Mouse (Mus musculus) forebrain, embryonic 12.5 days (tissue): ENCODE data around the gene Acot7. TPM values are rescaled to one million over a fixed set of nuclear protein-coding genes. Genes with fewer than 3 reads are reported as not detected.
A peak's percentile ranks its signal among the peaks of the same experiment; 100 is the strongest.

Experiments used
- ATAC-seq: fragments of 200-750 bp; cut with Nextera tagmentation; 2 replicates; pipeline ENCODE4 v1.8.0; 2017; ENCODE audit warnings: moderate TSS enrichment; ENCODE audit not compliant: low FRiP score
- H3K27ac ChIP-seq: fragments of 300-500 bp; sonication (generic); 2 replicates; pipeline ENCODE4 v1.5.1; 2016; ENCODE audit warnings: mild to moderate bottlenecking
- H3K27me3 ChIP-seq: fragments of 300-500 bp; sonication (generic); 2 replicates; pipeline ENCODE4 v1.6.1; 2016; ENCODE audit warnings: mild to moderate bottlenecking
- H3K36me3 ChIP-seq: fragments of 300-500 bp; sonication (generic); replicated peaks from 2 replicates; pipeline ENCODE4 v1.6.1; 2016; ENCODE audit warnings: mild to moderate bottlenecking
- H3K4me1 ChIP-seq: fragments of 300-500 bp; sonication (generic); 2 replicates; pipeline ENCODE4 v1.6.1; 2016
- H3K4me2 ChIP-seq: fragments of 300-500 bp; sonication (generic); 2 replicates; pipeline ENCODE4 v1.6.1; 2016; ENCODE audit warnings: mild to moderate bottlenecking, moderate library complexity
- H3K4me3 ChIP-seq: fragments of 300-500 bp; sonication (generic); replicated peaks from 2 replicates; pipeline ENCODE4 v1.5.1; 2016; ENCODE audit warnings: mild to moderate bottlenecking
- H3K9ac ChIP-seq: fragments of 300-500 bp; sonication (generic); 2 replicates; pipeline ENCODE4 v1.6.1; 2016; ENCODE audit warnings: mild to moderate bottlenecking
- H3K9me3 ChIP-seq: fragments of 300-500 bp; sonication (generic); 2 replicates; pipeline ENCODE4 v1.6.1; 2016
- WGBS: fragments of 180-500 bp; shearing (Covaris S2); methylation state at CpG from one replicate; pipeline ENCODE4 v1.1.7; 2016; 5-methylcytosine and 5-hydroxymethylcytosine counted together
- polyA plus RNA-seq: library from polyadenylated mRNA; unstranded; fragments of >200 nt; fragmentation: Nextera tagmentation; extraction: Ambion mirVana; gene quantifications from 2 replicates; pipeline ENCODE4 v1.2.1, GENCODE M21; 2016

The Acot7 gene
- polyA plus RNA-seq, result 85.9 and 86.7 TPM in 2 replicates

GRCm38 (mm10) chr4:152177537-152178343, at the start of gene Acot7:
Gene Acot7, plus strand, starts transcription at chr4:152178134.
- peak within 1 kb of the TSS; percentile 65 for H3K4me3 ChIP-seq
- H3K36me3 ChIP-seq, result 0 out of 2 replicates have a peak, but pooled peaks cover 5% of the 10 kb centered on the region
- H3K4me2 ChIP-seq, result peak within 1 kb of the TSS; percentile 97
- H3K9me3 ChIP-seq, result no peaks in the 10 kb centered on the region
- peak within 1 kb of the TSS; percentile 65 for H3K27ac ChIP-seq
- WGBS, result under 1% methylated on average over 90 of the region's 108 CpGs
- H3K9ac ChIP-seq, result peak within 1 kb of the TSS; percentile 85
- H3K27me3 ChIP-seq, result peaks cover 60% of the 10 kb centered on the region
- peaks cover 25% of the 10 kb centered on the region for H3K4me1 ChIP-seq
- peak; percentile 96 for ATAC-seq

DNA sequence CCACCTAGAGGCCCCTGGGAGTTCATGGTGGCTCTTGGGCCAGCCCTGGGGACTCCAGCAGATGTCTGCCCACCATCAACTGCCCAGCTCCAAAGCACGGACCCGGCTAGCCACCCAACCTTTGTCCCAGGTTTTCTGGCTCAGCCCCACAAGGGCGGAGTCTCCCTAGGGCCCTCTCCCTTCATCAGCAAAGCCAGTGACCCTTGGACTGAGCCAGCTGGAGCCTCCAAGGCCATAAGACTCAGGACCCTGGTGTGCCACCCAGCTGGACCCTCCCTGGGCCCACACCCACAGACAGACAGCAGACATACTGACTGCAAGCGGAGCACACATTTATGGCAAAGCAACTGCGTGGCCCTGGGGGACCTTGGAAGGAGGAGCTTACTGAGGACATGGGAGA, 49.1 kb upstream of the Acot7 start:
- WGBS, result 44% methylated on average over 5 of the region's 5 CpGs

DNA sequence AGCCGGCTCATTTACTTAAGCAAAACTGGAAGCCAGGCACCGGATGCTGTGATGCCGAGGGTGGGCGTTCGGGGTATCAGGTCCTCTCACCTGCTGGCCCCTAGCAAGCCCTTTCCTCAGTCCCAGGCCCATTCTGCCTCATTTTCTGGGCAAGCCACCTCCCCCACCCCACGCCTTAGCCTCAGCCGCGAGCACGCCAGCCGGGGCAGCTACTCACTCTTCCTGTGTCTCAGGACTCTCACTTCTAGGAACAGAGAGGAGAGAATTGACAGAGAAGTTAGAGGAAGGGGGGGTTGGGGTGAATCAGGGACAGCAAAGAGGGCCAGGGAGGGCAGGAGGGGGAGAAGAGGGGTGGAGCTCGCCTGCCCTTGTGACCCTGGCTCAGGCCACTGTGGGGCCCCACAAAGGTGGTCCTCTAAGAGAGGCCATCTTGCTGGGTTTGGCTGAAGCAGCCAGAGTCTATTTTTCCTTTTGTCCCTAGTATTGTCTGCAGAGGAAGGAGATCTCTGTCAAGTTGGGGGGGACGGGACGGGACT, 48.5 kb upstream of the Acot7 start:
- WGBS, result 23% methylated on average over 13 of the region's 13 CpGs
- Histone ChIP-seq H3K27me3 (peaks cover 100% of the 10 kb centered on the region), H3K4me3 (no peak overlapping the region), H3K9me3 (no peaks in the 10 kb centered on the region), H3K27ac (no peak overlapping the region), H3K4me1 (peaks cover 44% of the 10 kb centered on the region), H3K36me3 (no peaks in the 10 kb centered on the region), H3K4me2 (no peak overlapping the region), H3K9ac (no peak overlapping the region)
- no peak for ATAC-seq

More for the DNA sequence above, 49.1 kb upstream of the Acot7 start:
- no peak for ATAC-seq
- Histone ChIP-seq H3K27ac (no peak overlapping the region), H3K36me3 (no peaks in the 10 kb centered on the region), H3K9me3 (no peaks in the 10 kb centered on the region), H3K4me1 (peaks cover 44% of the 10 kb centered on the region), H3K4me3 (no peak overlapping the region), H3K4me2 (no peak overlapping the region), H3K27me3 (peaks cover 100% of the 10 kb centered on the region), H3K9ac (no peak overlapping the region)

GRCm38 (mm10) chr4:152130771-152131653, 46.9 kb upstream of the Acot7 start:
- no peaks in the 10 kb centered on the region for H3K36me3 ChIP-seq
- H3K4me1 ChIP-seq, result peaks cover 37% of the 10 kb centered on the region
- ATAC-seq, result peak; percentile 75
- H3K27ac ChIP-seq, result no peak overlapping the region
- H3K4me3 ChIP-seq, result peak overlapping the region; percentile 40
- peaks cover 97% of the 10 kb centered on the region for H3K27me3 ChIP-seq
- peak overlapping the region; percentile 54 for H3K4me2 ChIP-seq
- under 1% methylated on average over 82 of the region's 85 CpGs for WGBS
- H3K9me3 ChIP-seq, result no peaks in the 10 kb centered on the region
- peak overlapping the region; percentile 29; the same call in 1 of the 2 replicates for H3K9ac ChIP-seq

- H3K27me3 ChIP-seq, result peaks cover 97% of the 10 kb centered on the region
- 2% methylated on average over 50 of the region's 50 CpGs for WGBS
- H3K36me3 ChIP-seq, result no peaks in the 10 kb centered on the region
- ATAC-seq, result no peak
- no peaks in the 10 kb centered on the region for H3K9me3 ChIP-seq
- no peak overlapping the region for H3K27ac ChIP-seq
- H3K4me1 ChIP-seq, result peaks cover 29% of the 10 kb centered on the region
- H3K4me2 ChIP-seq, result peak overlapping the region; percentile 54; the same call in 1 of the 2 replicates
- no peak overlapping the region for H3K9ac ChIP-seq
- peak overlapping the region; percentile 40 for H3K4me3 ChIP-seq
Measured at GRCm38 (mm10) chr4:152131809-152132771, 45.8 kb upstream of the Acot7 start.

DNA sequence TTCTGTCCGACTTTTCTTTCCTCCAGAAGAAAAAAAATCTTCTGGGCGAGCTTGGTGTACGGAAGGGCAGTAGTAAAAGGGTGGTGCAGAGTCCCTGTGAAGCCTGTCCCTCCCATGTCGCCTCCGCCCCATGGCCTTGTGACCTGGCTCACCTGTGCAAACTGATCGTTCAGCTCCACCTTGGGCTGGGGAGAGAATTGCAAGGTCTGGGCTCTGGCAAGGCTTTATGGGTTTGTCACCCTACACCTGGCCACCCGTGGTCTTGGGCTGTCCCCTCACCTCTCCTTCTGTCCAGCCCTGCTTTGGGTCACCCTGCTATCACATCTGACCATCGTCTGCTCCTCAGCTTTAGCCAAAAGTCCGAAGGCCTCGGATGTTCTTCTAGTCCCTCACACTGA, 45.2 kb upstream of the Acot7 start:
- H3K27me3 ChIP-seq, result peaks cover 95% of the 10 kb centered on the region
- no peak overlapping the region for H3K4me3 ChIP-seq
- H3K9me3 ChIP-seq, result no peaks in the 10 kb centered on the region
- H3K4me2 ChIP-seq, result no peak overlapping the region
- H3K9ac ChIP-seq, result no peak overlapping the region
- whole genome bisulfite sequencing, result 19% methylated on average over 10 of the region's 10 CpGs
- ATAC-seq, result no peak
- H3K27ac ChIP-seq, result no peak overlapping the region
- H3K4me1 ChIP-seq, result peaks cover 29% of the 10 kb centered on the region
- no peaks in the 10 kb centered on the region for H3K36me3 ChIP-seq

DNA sequence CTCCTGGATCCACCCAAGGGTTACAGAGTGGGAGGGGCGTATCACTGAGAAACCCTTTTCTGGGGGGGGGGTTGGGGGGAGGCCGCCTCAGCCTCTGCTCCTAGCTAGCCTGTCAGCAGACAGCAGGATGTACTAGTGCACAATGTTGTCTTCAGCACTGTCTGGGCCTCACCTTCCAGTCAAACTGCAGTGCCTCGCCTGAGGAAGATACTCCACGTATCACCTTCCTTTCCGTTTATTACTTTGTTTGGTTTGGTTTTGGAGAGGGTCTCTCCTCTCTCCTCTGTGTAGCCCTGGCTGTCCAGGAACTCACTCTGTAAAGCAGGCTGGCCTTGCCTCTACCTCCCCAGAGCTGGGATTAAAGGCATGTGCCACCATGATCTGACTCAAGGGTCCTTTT, 44.7 kb upstream of the Acot7 start:
- H3K4me3 ChIP-seq, result no peak overlapping the region
- no peaks in the 10 kb centered on the region for H3K36me3 ChIP-seq
- H3K27me3 ChIP-seq, result peaks cover 93% of the 10 kb centered on the region
- H3K27ac ChIP-seq, result no peak overlapping the region
- no peak overlapping the region for H3K9ac ChIP-seq
- ATAC-seq, result no peak
- 42% methylated on average over 5 of the region's 5 CpGs for WGBS
- H3K4me1 ChIP-seq, result peaks cover 29% of the 10 kb centered on the region
- H3K4me2 ChIP-seq, result no peak overlapping the region
- H3K9me3 ChIP-seq, result no peaks in the 10 kb centered on the region

DNA sequence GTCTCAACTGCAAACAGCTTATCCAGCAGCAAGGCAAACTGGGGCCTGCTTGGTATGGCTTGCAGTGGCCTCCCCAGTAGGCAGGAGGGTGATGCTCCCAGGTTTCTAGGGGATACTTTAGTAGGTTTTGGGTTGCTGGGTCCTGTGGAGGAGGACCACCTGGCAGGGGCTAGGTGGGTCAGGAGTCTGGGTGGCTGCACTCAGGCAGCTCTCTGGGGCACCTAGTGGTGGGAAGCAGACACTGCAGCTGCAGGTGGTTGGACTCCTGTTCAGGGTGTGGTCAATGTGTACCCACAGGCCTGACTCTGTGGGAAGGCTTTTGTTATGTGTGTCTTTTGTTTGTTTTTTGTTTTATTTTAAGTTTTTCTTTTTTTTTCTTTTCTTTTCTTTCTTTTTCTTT, 43.4 kb upstream of the Acot7 start:
- no peak overlapping the region for H3K4me3 ChIP-seq
- no peaks in the 10 kb centered on the region for H3K36me3 ChIP-seq
- peaks cover 33% of the 10 kb centered on the region for H3K4me1 ChIP-seq
- H3K9ac ChIP-seq, result no peak overlapping the region
- no peak for ATAC-seq
- H3K4me2 ChIP-seq, result no peak overlapping the region
- H3K27me3 ChIP-seq, result peaks cover 93% of the 10 kb centered on the region
- H3K27ac ChIP-seq, result no peak overlapping the region
- H3K9me3 ChIP-seq, result no peaks in the 10 kb centered on the region

DNA sequence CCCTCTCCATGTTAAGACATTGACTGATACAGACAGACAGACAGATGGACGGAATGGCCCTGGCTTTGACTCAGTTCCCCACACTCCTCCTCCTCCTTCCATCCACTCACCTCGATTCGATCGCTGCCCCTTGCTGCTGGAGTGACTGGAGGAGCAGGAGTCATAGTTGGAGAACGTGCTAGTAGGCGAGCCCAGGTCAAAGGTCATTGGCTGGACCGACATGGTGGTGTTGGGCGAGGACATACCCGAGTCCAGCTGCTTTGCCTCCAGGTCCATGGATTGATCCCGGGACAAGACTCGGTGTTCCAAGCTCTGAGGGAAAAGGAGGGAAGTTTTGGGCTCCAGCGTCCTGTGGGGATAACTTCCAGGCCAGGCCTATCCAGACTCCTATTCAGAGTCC, 42.6 kb upstream of the Acot7 start:
- Histone ChIP-seq H3K4me1 (peaks cover 29% of the 10 kb centered on the region), H3K27ac (no peak overlapping the region), H3K4me2 (no peak overlapping the region), H3K27me3 (peaks cover 89% of the 10 kb centered on the region), H3K36me3 (no peaks in the 10 kb centered on the region), H3K9me3 (no peaks in the 10 kb centered on the region), H3K9ac (no peak overlapping the region), H3K4me3 (no peak overlapping the region)
- 83% methylated on average over 12 of the region's 12 CpGs for WGBS
- no peak for ATAC-seq

- H3K36me3 ChIP-seq, result no peaks in the 10 kb centered on the region
- H3K4me3 ChIP-seq, result no peak overlapping the region
- peaks cover 19% of the 10 kb centered on the region for H3K4me1 ChIP-seq
- H3K27ac ChIP-seq, result no peak overlapping the region
- H3K4me2 ChIP-seq, result no peak overlapping the region
- ATAC-seq, result no peak
- H3K9ac ChIP-seq, result no peak overlapping the region
- H3K27me3 ChIP-seq, result peaks cover 89% of the 10 kb centered on the region
- WGBS, result 31% methylated on average over 6 of the region's 6 CpGs
- no peaks in the 10 kb centered on the region for H3K9me3 ChIP-seq
Measured at GRCm38 (mm10) chr4:152136112-152136875, 41.6 kb upstream of the Acot7 start.

DNA sequence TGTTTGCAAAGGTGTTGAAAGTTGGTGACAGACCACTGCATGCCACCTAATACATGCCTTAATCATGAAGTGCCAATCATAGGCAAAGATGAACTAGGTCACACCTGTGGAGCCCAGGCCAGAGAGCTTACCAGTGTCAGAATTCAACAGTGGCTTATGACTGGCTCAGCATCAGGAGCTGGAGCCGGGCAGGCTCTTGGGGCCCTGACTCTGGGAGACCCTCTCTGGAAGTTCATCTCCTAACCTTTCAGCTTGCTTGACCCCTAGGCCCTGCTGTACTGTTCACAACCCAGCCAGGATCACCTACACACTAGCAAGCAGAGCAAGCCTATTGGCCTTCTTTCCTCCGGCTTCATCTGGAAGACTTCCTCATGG, 41.1 kb upstream of the Acot7 start:
- H3K4me3 ChIP-seq, result no peak overlapping the region
- H3K4me2 ChIP-seq, result no peak overlapping the region
- H3K9me3 ChIP-seq, result no peaks in the 10 kb centered on the region
- WGBS, result 92% methylated on average over 2 of the region's 2 CpGs
- H3K27ac ChIP-seq, result no peak overlapping the region
- peaks cover 89% of the 10 kb centered on the region for H3K27me3 ChIP-seq
- no peaks in the 10 kb centered on the region for H3K36me3 ChIP-seq
- peaks cover 14% of the 10 kb centered on the region for H3K4me1 ChIP-seq
- ATAC-seq, result no peak
- H3K9ac ChIP-seq, result no peak overlapping the region
